Mouse (Mus musculus): Measurements from ENCODE around the gene Pm20d1. TPM values are rescaled to one million over a fixed set of nuclear protein-coding genes. Genes with fewer than 3 reads are reported as not detected.

Gene Pm20d1
- total and polyA plus RNA-seq, 3 experiments, result 0.17 to 0.53 (median 0.21) TPM

GRCm38 (mm10) chr1:131842221-131842620 lies 45.0 kb downstream of the Pm20d1 start:
- in situ Hi-C loops (cut with MboI; ENCODE audit: low pct_ligation_motif_present, low pct_unique_long_range_greater_than_20kb, low sequenced_read_pairs), result loop anchor here (25.0 kb wide), 1 partner anchor 130 kb away; no protein-coding TSS in a partner anchor
- H3K27ac ChIP-seq (ENCODE audit: insufficient read depth, low read depth), result no peak overlapping the region
- H3K9ac ChIP-seq (ENCODE audit: insufficient read depth, low read depth), result no peak overlapping the region
- no peaks in the 10 kb centered on the region for H3K9me3 ChIP-seq (replicated peaks; ENCODE audit: low read length)
- dilution Hi-C loops (cut with MboI; ENCODE audit: extremely low pct_ligation_motif_present, extremely low pct_unique_long_range_greater_than_20kb, low sequenced_read_pairs), result no loop called here
- no peaks in the 10 kb centered on the region for H3K79me2 ChIP-seq (replicated peaks; ENCODE audit: control insufficient read depth, extremely low read depth, insufficient read depth, poor library complexity, severe bottlenecking)
- H3K36me3 ChIP-seq (replicated peaks in 1 of 2; ENCODE audit: control insufficient read depth in 1 of 2, insufficient read depth in 1 of 2, low read length in 1 of 2), result peaks cover 69 to 95% of the 10 kb centered on the region in 2 experiments
- H3K4me3 ChIP-seq (replicated peaks in 1 of 3; ENCODE audit: low read depth in 2 of 3, low read length in 2 of 3, poor library complexity in 1 of 3), result no peak overlapping the region
- no peak for DNase-seq (ENCODE audit: extremely low read depth)
- peaks cover 4 to 9% of the 10 kb centered on the region in 2 experiments; a peak in 3 of 4 replicates for H3K4me1 ChIP-seq (ENCODE audit: control insufficient read depth in 1 of 2, insufficient read depth in 2 of 2)
- H3K27me3 ChIP-seq (replicated peaks), result no peaks in the 10 kb centered on the region
- TF ChIP-seq USF1 (IDR thresholded peaks at IDR 0.05; ENCODE audit: low read depth, low read length) (no peak), MXI1 (IDR thresholded peaks at IDR 0.05; ENCODE audit: low read depth, low read length) (no peak), RAD21 (IDR thresholded peaks at IDR 0.05; ENCODE audit: low read depth, low read length) (no peak), MAZ (IDR thresholded peaks at IDR 0.05; ENCODE audit: low read depth, low read length) (no peak), E2F4 (IDR thresholded peaks at IDR 0.05; ENCODE audit: insufficient replicate concordance, low read depth, low read length) (no peak), ZMIZ1 (IDR thresholded peaks at IDR 0.05; ENCODE audit: low read depth, low read length) (no peak), UBTF (IDR thresholded peaks at IDR 0.05; ENCODE audit: low read depth, low read length) (no peak), CHD2 (IDR thresholded peaks at IDR 0.05; ENCODE audit: low read length) (no peak), IRF4 (IDR thresholded peaks at IDR 0.05; ENCODE audit: low read depth, low read length) (no peak), POLR2A (IDR thresholded peaks at IDR 0.05; ENCODE audit: low read depth, low read length) (no peak), ETS1 (conservative IDR thresholded peaks at IDR 0.05; ENCODE audit: low read depth, low read length) (no peak), SMC3 (IDR thresholded peaks at IDR 0.05; ENCODE audit: low read depth, low read length) (no peak)
- no peak overlapping the region for H3K4me2 ChIP-seq (ENCODE audit: insufficient read depth, low read depth, poor library complexity, severe bottlenecking)

GRCm38 (mm10) chr1:131843758-131844157 lies 46.6 kb downstream of the Pm20d1 start:
- dilution Hi-C loops (cut with MboI; ENCODE audit: extremely low pct_ligation_motif_present, extremely low pct_unique_long_range_greater_than_20kb, low sequenced_read_pairs), result no loop called here
- no peak overlapping the region for H3K9ac ChIP-seq (ENCODE audit: insufficient read depth, low read depth)
- no peaks in the 10 kb centered on the region for H3K4me1 ChIP-seq (ENCODE audit: control insufficient read depth in 1 of 2, insufficient read depth in 2 of 2)
- in situ Hi-C loops (cut with MboI; ENCODE audit: low pct_ligation_motif_present, low pct_unique_long_range_greater_than_20kb, low sequenced_read_pairs), result loop anchor here (25.0 kb wide), 1 partner anchor 131 kb away; no protein-coding TSS in a partner anchor
- H3K4me3 ChIP-seq (replicated peaks in 1 of 3; ENCODE audit: low read depth in 2 of 3, low read length in 2 of 3, poor library complexity in 1 of 3), result no peak overlapping the region
- no peaks in the 10 kb centered on the region for H3K9me3 ChIP-seq (replicated peaks; ENCODE audit: low read length)
- no peaks in the 10 kb centered on the region for H3K27me3 ChIP-seq (replicated peaks)
- no peak overlapping the region for H3K4me2 ChIP-seq (ENCODE audit: insufficient read depth, low read depth, poor library complexity, severe bottlenecking)
- H3K79me2 ChIP-seq (replicated peaks; ENCODE audit: control insufficient read depth, extremely low read depth, insufficient read depth, poor library complexity, severe bottlenecking), result no peaks in the 10 kb centered on the region
- TF ChIP-seq ZKSCAN1 (IDR thresholded peaks at IDR 0.05; ENCODE audit: borderline replicate concordance, low read depth, low read length) (no peak), MXI1 (IDR thresholded peaks at IDR 0.05; ENCODE audit: low read depth, low read length) (no peak), KAT2A (IDR thresholded peaks at IDR 0.05; ENCODE audit: insufficient replicate concordance, low read length) (no peak), NELFE (IDR thresholded peaks at IDR 0.05; ENCODE audit: low read depth, low read length) (no peak), SMC3 (IDR thresholded peaks at IDR 0.05; ENCODE audit: low read depth, low read length) (no peak), TBP (conservative IDR thresholded peaks at IDR 0.05; ENCODE audit: low read depth, low read length) (no peak), RCOR1 (conservative IDR thresholded peaks at IDR 0.05; ENCODE audit: low read depth, low read length) (no peak), MEF2A (IDR thresholded peaks at IDR 0.05; ENCODE audit: borderline replicate concordance, low read depth, low read length) (no peak), CTCF (conservative IDR thresholded peaks at IDR 0.05 in 1 of 2, IDR thresholded peaks at IDR 0.05 in 1 of 2; ENCODE audit: low read depth in 2 of 2, low read length in 2 of 2) (no peak), JUND (conservative IDR thresholded peaks at IDR 0.05; ENCODE audit: low read depth, low read length) (no peak), SIN3A (IDR thresholded peaks at IDR 0.05; ENCODE audit: low read length) (no peak), USF2 (conservative IDR thresholded peaks at IDR 0.05; ENCODE audit: low read depth, low read length) (no peak), ZNF384 (IDR thresholded peaks at IDR 0.05; ENCODE audit: low read depth, low read length) (no peak)
- peaks cover 76 to 96% of the 10 kb centered on the region in 2 experiments for H3K36me3 ChIP-seq (replicated peaks in 1 of 2; ENCODE audit: control insufficient read depth in 1 of 2, insufficient read depth in 1 of 2, low read length in 1 of 2)
- H3K27ac ChIP-seq (ENCODE audit: insufficient read depth, low read depth), result no peak overlapping the region
- DNase-seq (ENCODE audit: extremely low read depth), result no peak
